Mouse (Mus musculus) liver, embryonic 14.5 days (tissue): ENCODE data around the gene Nck1.

ENCODE experiments used
- CTCF ChIP-seq: IDR thresholded peaks from 2 replicates; pipeline ENCODE4 v1.5.1; 2016; ENCODE audit warnings: antibody characterized with exemption, low read depth, control low read depth
- EP300 ChIP-seq: IDR thresholded peaks from 2 replicates; pipeline ENCODE4 v1.6.1; 2016; ENCODE audit warnings: antibody characterized with exemption, low read depth

DNA sequence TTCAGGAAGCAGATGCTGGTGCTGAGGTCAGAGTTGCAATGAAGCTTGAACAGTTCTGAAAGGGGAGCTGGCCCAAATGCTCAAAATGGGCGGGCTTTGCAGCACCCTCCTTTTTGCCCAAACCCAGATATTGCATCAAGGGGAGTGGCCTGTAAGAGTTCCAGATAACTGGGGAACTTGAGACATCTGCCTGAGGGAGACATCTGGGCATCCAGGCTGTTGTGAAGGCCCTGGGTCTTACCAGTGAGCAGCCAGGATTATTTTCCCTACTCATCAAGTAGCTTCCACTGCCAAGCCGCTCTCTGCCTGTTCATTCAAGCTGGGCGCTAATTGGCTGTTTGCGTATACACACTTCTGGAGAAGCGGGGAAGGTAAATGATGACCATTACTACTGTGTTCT is 59.5 kb downstream of the Nck1 start, which contains the start of gene Il20rb:
- TF ChIP-seq CTCF, result no peak
- no peak for TF ChIP-seq EP300
